Mouse (Mus musculus) hindbrain, embryonic 11.5 days (tissue): ENCODE results near the gene Per2. TPM values are rescaled to one million over a fixed set of nuclear protein-coding genes. Genes with fewer than 3 reads are reported as not detected.

Source experiments
- ATAC-seq: fragments of 200-750 bp; cut with Nextera tagmentation; 2 replicates; pipeline ENCODE4 v1.8.0; 2017; ENCODE audit warnings: mild to moderate bottlenecking, moderate TSS enrichment, moderate library complexity; ENCODE audit not compliant: low FRiP score
- DNase-seq: peaks from one replicate; pipeline ENCODE4 v3.0.0-alpha.2; 2015; ENCODE audit warnings: low spot score
- H3K27ac ChIP-seq: fragments of 300-500 bp; sonication (generic); 2 replicates; pipeline ENCODE4 v1.5.1; 2014; ENCODE audit warnings: mild to moderate bottlenecking, low read depth, low read length
- H3K27me3 ChIP-seq: fragments of 300-500 bp; sonication (generic); 2 replicates; pipeline ENCODE4 v1.6.1; 2014; ENCODE audit warnings: mild to moderate bottlenecking, low read length, moderate library complexity, mixed read lengths; ENCODE audit not compliant: control insufficient read depth, insufficient read depth
- H3K36me3 ChIP-seq: fragments of 300-500 bp; sonication (generic); 2 replicates; pipeline ENCODE4 v1.6.1; 2014; ENCODE audit warnings: mild to moderate bottlenecking, low read length, moderate library complexity, mixed read lengths; ENCODE audit not compliant: control insufficient read depth, insufficient read depth
- H3K4me1 ChIP-seq: fragments of 300-500 bp; sonication (generic); replicated peaks from 2 replicates; pipeline ENCODE4 v1.6.1; 2014; ENCODE audit warnings: low read length, mixed read lengths; ENCODE audit not compliant: control insufficient read depth, insufficient read depth
- H3K4me2 ChIP-seq: fragments of 300-500 bp; sonication (generic); replicated peaks from 2 replicates; pipeline ENCODE4 v1.6.1; 2014; ENCODE audit warnings: mild to moderate bottlenecking, low read depth, low read length
- H3K4me3 ChIP-seq: fragments of 300-500 bp; sonication (generic); 2 replicates; pipeline ENCODE4 v1.5.1; 2014; ENCODE audit warnings: low read depth, low read length
- H3K9ac ChIP-seq: fragments of 300-500 bp; sonication (generic); 2 replicates; pipeline ENCODE4 v1.6.1; 2014; ENCODE audit warnings: low read depth, low read length
- H3K9me3 ChIP-seq: fragments of 300-500 bp; sonication (generic); 2 replicates; pipeline ENCODE4 v1.6.1; 2016; ENCODE audit warnings: low read length; ENCODE audit not compliant: control insufficient read depth
- WGBS: fragments of 180-500 bp; shearing (Covaris S2); extraction: QIAGEN DNeasy Blood & Tissue Kit; methylation state at CpG from one replicate; pipeline ENCODE4 v1.1.7; 2014; 5-methylcytosine and 5-hydroxymethylcytosine counted together
- polyA plus RNA-seq: library from polyadenylated mRNA; unstranded; fragments of >200 nt; fragmentation: Nextera tagmentation; extraction: Ambion mirVana; gene quantifications from 2 replicates; pipeline ENCODE4 v1.2.1, GENCODE M21; 2014

The Per2 gene
- polyA plus RNA-seq, 1 experiment from 2014 or later = 2.8 TPM

DNA sequence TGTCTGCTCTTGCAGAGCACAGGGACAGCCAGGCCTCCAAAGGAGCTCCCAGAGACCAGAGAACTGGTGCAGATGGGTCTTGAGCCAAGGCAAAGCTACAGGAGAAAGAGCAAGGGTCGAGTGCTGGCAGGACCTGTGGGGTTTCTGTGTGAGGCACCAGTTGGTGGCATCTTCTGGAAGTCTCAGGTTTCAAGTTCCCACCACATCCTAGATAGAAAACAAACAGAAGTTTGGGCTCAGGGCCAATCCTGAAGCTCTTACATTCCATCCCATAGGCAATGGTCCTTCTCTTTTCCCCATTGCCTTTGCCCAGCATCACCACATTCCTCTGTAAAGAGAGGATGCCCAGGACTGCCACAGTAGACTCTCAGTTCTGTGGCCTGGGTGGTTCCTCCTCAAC, 54.1 kb downstream of the Per2 start:
- Histone ChIP-seq H3K4me2 (no peak overlapping the region), H3K9me3 (no peaks in the 10 kb centered on the region), H3K36me3 (no peaks in the 10 kb centered on the region), H3K4me3 (no peak overlapping the region), H3K27me3 (peaks cover 3% of the 10 kb centered on the region; the same call in 1 of the 2 replicates), H3K9ac (no peak overlapping the region), H3K27ac (no peak overlapping the region), H3K4me1 (no peaks in the 10 kb centered on the region)
- 41% methylated on average over 1 of the region's 1 CpGs for WGBS
- ATAC-seq = no peak
- no peak for DNase-seq

DNA sequence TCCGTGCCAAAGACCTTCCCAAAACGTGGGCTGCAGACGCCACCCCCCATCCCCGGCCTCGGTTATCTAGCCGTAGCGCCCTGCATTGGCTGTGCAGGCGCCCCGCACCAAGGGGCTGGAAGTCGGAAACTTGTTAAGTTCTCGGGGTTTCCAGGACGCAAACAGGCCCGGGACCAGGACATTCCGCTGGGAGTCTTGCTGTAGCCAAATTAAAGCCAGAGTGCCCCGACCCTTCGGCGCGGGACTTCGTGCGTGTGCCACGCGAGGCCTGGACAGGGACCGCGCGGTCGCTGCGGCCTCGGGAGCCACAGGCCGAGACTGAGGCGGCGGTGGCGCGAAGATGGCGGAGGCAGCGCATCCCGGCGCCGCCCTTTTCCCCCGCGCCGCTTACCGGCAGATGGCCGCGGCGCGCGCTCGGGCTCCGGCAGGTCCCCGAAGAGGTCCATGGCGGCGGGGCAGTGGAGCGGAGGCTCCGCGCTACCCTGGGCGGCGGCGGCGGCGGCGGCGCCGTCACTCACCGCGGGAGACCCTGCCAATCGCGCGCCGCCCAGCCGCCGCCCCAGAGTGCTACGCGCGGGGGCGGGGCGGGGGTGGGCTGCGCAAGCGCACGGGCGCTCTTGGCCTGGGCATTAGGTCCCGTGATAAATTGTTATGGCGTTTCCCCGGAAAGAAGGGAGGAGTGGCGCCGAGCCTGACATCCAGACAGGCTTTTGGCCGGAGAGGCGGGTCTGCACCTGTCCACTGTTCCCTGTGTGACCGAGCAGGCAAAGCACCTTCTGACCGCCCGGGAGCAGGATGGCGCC, 60.7 kb downstream of the Per2 start, which contains the start of gene Ilkap:
Gene Ilkap, minus strand, starts transcription at position 556 of the 803 bp plus-strand sequence.
- DNase-seq (peak; percentile 93), ATAC-seq (peak; percentile 96)
- peak within 1 kb of the TSS; percentile 87 for H3K4me2 ChIP-seq
- no peaks in the 10 kb centered on the region for H3K9me3 ChIP-seq
- under 1% methylated on average over 82 of the region's 91 CpGs for WGBS
- no peaks in the 10 kb centered on the region for H3K36me3 ChIP-seq
- H3K27ac ChIP-seq = peak within 1 kb of the TSS; percentile 83
- H3K9ac ChIP-seq = peak within 1 kb of the TSS; percentile 93
- H3K4me1 ChIP-seq = peaks cover 9% of the 10 kb centered on the region; the same call in 1 of the 2 replicates
- peak within 1 kb of the TSS; percentile 89 for H3K4me3 ChIP-seq
- H3K27me3 ChIP-seq = no peaks in the 10 kb centered on the region

DNA sequence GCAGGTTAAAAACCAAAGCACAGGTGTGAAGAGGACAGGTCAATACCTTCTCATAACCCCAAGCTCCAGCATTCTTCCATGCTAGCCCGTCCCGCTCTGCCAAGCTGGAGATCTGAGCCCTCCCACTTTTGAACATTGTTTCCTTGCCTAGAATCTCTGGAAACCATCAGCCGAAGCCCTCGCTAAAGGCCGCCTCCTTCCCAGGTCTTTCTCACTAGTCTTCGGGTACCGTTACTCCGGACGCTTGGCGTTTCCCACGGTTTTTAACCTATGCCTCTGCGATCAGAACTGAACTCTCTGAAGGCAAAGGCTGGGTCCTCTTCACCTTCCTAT, 61.2 kb downstream of the Per2 start:
- no peak for ATAC-seq
- peak overlapping the region; percentile 89 for H3K4me3 ChIP-seq
- WGBS = under 1% methylated on average over 12 of the region's 12 CpGs

DNA sequence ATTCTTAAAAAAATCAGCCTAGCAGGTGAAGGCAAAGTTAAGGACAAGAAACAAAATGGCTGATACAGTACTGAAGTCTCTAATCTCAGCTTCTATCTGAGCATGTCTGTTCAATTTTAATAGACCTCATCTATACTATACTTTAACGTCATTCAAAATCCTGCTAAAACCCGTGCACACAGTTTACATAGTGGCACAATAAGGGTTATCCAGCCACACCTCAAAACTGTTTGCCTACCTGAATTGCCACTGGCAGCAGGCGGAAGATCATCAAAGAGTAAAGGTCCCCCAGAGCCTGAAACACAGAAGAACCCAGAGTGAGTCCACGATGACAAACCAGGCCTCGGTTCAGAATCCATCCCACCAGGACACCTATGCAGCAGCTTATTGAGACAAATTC, 68.8 kb downstream of the Per2 start:
- Histone ChIP-seq H3K9me3 (no peaks in the 10 kb centered on the region), H3K27me3 (no peaks in the 10 kb centered on the region), H3K27ac (no peak overlapping the region), H3K4me1 (no peaks in the 10 kb centered on the region), H3K4me3 (no peak overlapping the region), H3K36me3 (0 out of 2 replicates have a peak, but pooled peaks cover 6% of the 10 kb centered on the region), H3K4me2 (no peak overlapping the region), H3K9ac (no peak overlapping the region)
- 99% methylated on average over 5 of the region's 5 CpGs for WGBS
- DNase-seq (no peak), ATAC-seq (no peak)

More for the DNA sequence above, 61.2 kb downstream of the Per2 start:
- no peaks in the 10 kb centered on the region for H3K9me3 ChIP-seq
- H3K27ac ChIP-seq = no peak overlapping the region
- H3K27me3 ChIP-seq = no peaks in the 10 kb centered on the region
- peak overlapping the region; percentile 87 for H3K4me2 ChIP-seq
- H3K9ac ChIP-seq = peak overlapping the region; percentile 93
- peaks cover 9% of the 10 kb centered on the region; the same call in 1 of the 2 replicates for H3K4me1 ChIP-seq
- no peaks in the 10 kb centered on the region for H3K36me3 ChIP-seq
- no peak for DNase-seq

- Histone ChIP-seq H3K4me1 (no peaks in the 10 kb centered on the region), H3K4me2 (no peak overlapping the region), H3K9me3 (no peaks in the 10 kb centered on the region), H3K9ac (no peak overlapping the region), H3K36me3 (peaks cover 16% of the 10 kb centered on the region; the same call in 1 of the 2 replicates), H3K27me3 (no peaks in the 10 kb centered on the region), H3K27ac (no peak overlapping the region), H3K4me3 (no peak overlapping the region)
- DNase-seq (no peak), ATAC-seq (no peak)
- WGBS = 94% methylated on average over 4 of the region's 4 CpGs
Observed at GRCm38 (mm10) chr1:91381091-91381471, 78.0 kb downstream of the Per2 start.

- Histone ChIP-seq H3K4me2 (no peak overlapping the region), H3K27me3 (no peaks in the 10 kb centered on the region), H3K27ac (no peak overlapping the region), H3K4me1 (no peaks in the 10 kb centered on the region), H3K9me3 (no peaks in the 10 kb centered on the region), H3K9ac (no peak overlapping the region), H3K4me3 (no peak overlapping the region), H3K36me3 (peaks cover 16% of the 10 kb centered on the region; the same call in 1 of the 2 replicates)
- WGBS = 64% methylated on average over 7 of the region's 7 CpGs
- DNase-seq (peak; percentile 90), ATAC-seq (no peak)
Observed at GRCm38 (mm10) chr1:91380453-91381090, 78.6 kb downstream of the Per2 start.

- ATAC-seq = no peak
- peaks cover 20% of the 10 kb centered on the region; the same call in 1 of the 2 replicates for H3K36me3 ChIP-seq
- no peaks in the 10 kb centered on the region for H3K9me3 ChIP-seq
- no peak overlapping the region for H3K4me3 ChIP-seq
- DNase-seq = no peak
- no peak overlapping the region for H3K27ac ChIP-seq
- no peaks in the 10 kb centered on the region for H3K4me1 ChIP-seq
- 90% methylated on average over 6 of the region's 6 CpGs for WGBS
- H3K4me2 ChIP-seq = no peak overlapping the region
- no peaks in the 10 kb centered on the region for H3K27me3 ChIP-seq
- no peak overlapping the region for H3K9ac ChIP-seq
Observed at GRCm38 (mm10) chr1:91373414-91373835, 85.7 kb downstream of the Per2 start.

GRCm38 (mm10) chr1:91370055-91370454, 89.1 kb downstream of the Per2 start:
- Histone ChIP-seq H3K36me3 (peaks cover 16% of the 10 kb centered on the region; the same call in 1 of the 2 replicates), H3K9me3 (no peaks in the 10 kb centered on the region), H3K9ac (no peak overlapping the region), H3K4me3 (no peak overlapping the region), H3K4me1 (no peaks in the 10 kb centered on the region), H3K27ac (no peak overlapping the region), H3K4me2 (no peak overlapping the region), H3K27me3 (peaks cover 9% of the 10 kb centered on the region)
- no peak for DNase-seq
- WGBS = 87% methylated on average over 23 of the region's 23 CpGs
- ATAC-seq = no peak
